Mouse (Mus musculus) erythroid progenitor cell, adult 5-6 weeks (primary cell): Measurements from ENCODE around the gene Olfr606. TPM values are rescaled to one million over a fixed set of nuclear protein-coding genes. Genes with fewer than 3 reads are reported as not detected.
"Not testable (repeated sequence)": the region's sequence is repeated elsewhere in the genome, so short reads cannot be mapped to it uniquely, and the experiment has no call there.

Experiments used
- ATAC-seq: replicated peaks from 2 replicates; pipeline ENCODE4 v1.8.0; 2016; ENCODE audit warnings: moderate number of reproducible peaks, mild to moderate bottlenecking, moderate TSS enrichment, inconsistent platforms; ENCODE audit not compliant: poor library complexity, low FRiP score, severe bottlenecking
- total RNA-seq, 2 experiments: library from RNA; stranded (forward) in 1 of 2; stranded (reverse) in 1 of 2; fragments of 150-400 nt in 1 of 2; fragments of 186-747, 209-891 nt in 1 of 2; gene quantifications; 2 replicates each; pipeline versions ENCODE4 v1.2.3 to v1.2.4; 2015 to 2017; ENCODE audit warnings: low replicate concordance in 2 of 2

The Olfr606 gene
- total RNA-seq (2015; ENCODE audit: low replicate concordance) (not detected in 2 replicates), total RNA-seq (2017; ENCODE audit: low replicate concordance) (not detected in 2 replicates)

GRCm38 (mm10) chr7:103448746-103449145 lies at the start of gene Olfr606:
Gene Olfr606 (plus strand): TSS chr7:103449046.
- no peak for ATAC-seq

- not testable (repeated sequence) for ATAC-seq
These were observed 42.3 kb upstream of the Olfr606 start for GRCm38 (mm10) chr7:103406521-103407055.

- not testable (repeated sequence) for ATAC-seq
These were observed 34.1 kb upstream of the Olfr606 start, which contains the start of gene Usp17lc for GRCm38 (mm10) chr7:103414772-103415171. Gene Usp17lc (plus strand): TSS chr7:103415072.

- ATAC-seq: no peak
These were observed 3.5 kb upstream of the Olfr606 start, which contains the start of gene Olfr605 for GRCm38 (mm10) chr7:103445339-103445738. Gene Olfr605 (minus strand): TSS chr7:103445439.

GRCm38 (mm10) chr7:103460590-103460989 lies 11.7 kb downstream of the Olfr606 start:
- ATAC-seq: no peak

- ATAC-seq: no peak
These were observed 20.7 kb downstream of the Olfr606 start, which contains the start of gene Olfr608 for GRCm38 (mm10) chr7:103469577-103469976. Gene Olfr608 (plus strand): TSS chr7:103469877.

GRCm38 (mm10) chr7:103477106-103477505 lies 28.3 kb downstream of the Olfr606 start:
- ATAC-seq: not testable (repeated sequence)

- ATAC-seq: no peak
These were observed 49.1 kb downstream of the Olfr606 start, which contains the start of gene Olfr609 for GRCm38 (mm10) chr7:103497962-103498361. Gene Olfr609 (minus strand): TSS chr7:103498062.

Other genes starting within 250 kb of the Olfr606 start
- gene Olfr593, start 237.2 kb upstream of the Olfr606 start, total RNA-seq (2015; ENCODE audit: low replicate concordance): not detected in 2 replicates
- not detected in 2 replicates for gene Olfr593, start 237.2 kb upstream of the Olfr606 start, total RNA-seq (2017; ENCODE audit: low replicate concordance)
- gene Olfr594, start 232.1 kb upstream of the Olfr606 start, total RNA-seq (2015; ENCODE audit: low replicate concordance): not detected in 2 replicates
- not detected in 2 replicates for gene Olfr594, start 232.1 kb upstream of the Olfr606 start, total RNA-seq (2017; ENCODE audit: low replicate concordance)
- not detected in 2 replicates for gene Usp17ld, start 196.5 kb upstream of the Olfr606 start, total RNA-seq (2015; ENCODE audit: low replicate concordance)
- gene Usp17ld, start 196.5 kb upstream of the Olfr606 start, total RNA-seq (2017; ENCODE audit: low replicate concordance): 0.90 TPM in 1 of 2 replicates, not detected in the other
- gene Olfr596, start 143.4 kb upstream of the Olfr606 start, total RNA-seq (2015; ENCODE audit: low replicate concordance): not detected in 2 replicates
- not detected in 2 replicates for gene Olfr596, start 143.4 kb upstream of the Olfr606 start, total RNA-seq (2017; ENCODE audit: low replicate concordance)
- gene Olfr597, start 132.7 kb upstream of the Olfr606 start, total RNA-seq (2015; ENCODE audit: low replicate concordance): not detected in 2 replicates
- not detected in 2 replicates for gene Olfr597, start 132.7 kb upstream of the Olfr606 start, total RNA-seq (2017; ENCODE audit: low replicate concordance)
- not detected in 2 replicates for gene Olfr598, start 125.5 kb upstream of the Olfr606 start, total RNA-seq (2015; ENCODE audit: low replicate concordance)
- gene Olfr598, start 125.5 kb upstream of the Olfr606 start, total RNA-seq (2017; ENCODE audit: low replicate concordance): 1.0 TPM in 1 of 2 replicates, not detected in the other
- gene Olfr599, start 113.1 kb upstream of the Olfr606 start, total RNA-seq (2015; ENCODE audit: low replicate concordance): not detected in 2 replicates
- gene Olfr599, start 113.1 kb upstream of the Olfr606 start, total RNA-seq (2017; ENCODE audit: low replicate concordance): not detected in 2 replicates
- not detected in 2 replicates for gene Olfr600, start 99.4 kb upstream of the Olfr606 start, total RNA-seq (2015; ENCODE audit: low replicate concordance)
- not detected in 2 replicates for gene Olfr600, start 99.4 kb upstream of the Olfr606 start, total RNA-seq (2017; ENCODE audit: low replicate concordance)
- gene Olfr601, start 86.4 kb upstream of the Olfr606 start, total RNA-seq (2015; ENCODE audit: low replicate concordance): not detected in 2 replicates
- gene Olfr601, start 86.4 kb upstream of the Olfr606 start, total RNA-seq (2017; ENCODE audit: low replicate concordance): not detected in 2 replicates
- not detected in 2 replicates for gene Olfr603, start 62.9 kb upstream of the Olfr606 start, total RNA-seq (2015; ENCODE audit: low replicate concordance)
- not detected in 2 replicates for gene Olfr603, start 62.9 kb upstream of the Olfr606 start, total RNA-seq (2017; ENCODE audit: low replicate concordance)
- gene Usp17lc, start 34.0 kb upstream of the Olfr606 start, total RNA-seq (2015; ENCODE audit: low replicate concordance): not detected in 2 replicates
- gene Usp17lc, start 34.0 kb upstream of the Olfr606 start, total RNA-seq (2017; ENCODE audit: low replicate concordance): not detected in 2 replicates
- not detected in 2 replicates for gene Olfr605, start 3.6 kb upstream of the Olfr606 start, total RNA-seq (2015; ENCODE audit: low replicate concordance)
- not detected in 2 replicates for gene Olfr605, start 3.6 kb upstream of the Olfr606 start, total RNA-seq (2017; ENCODE audit: low replicate concordance)
- gene Olfr607, start 15.1 kb downstream of the Olfr606 start, total RNA-seq (2015; ENCODE audit: low replicate concordance): not detected in 2 replicates
- not detected in 2 replicates for gene Olfr607, start 15.1 kb downstream of the Olfr606 start, total RNA-seq (2017; ENCODE audit: low replicate concordance)
- gene Olfr608, start 20.8 kb downstream of the Olfr606 start, total RNA-seq (2015; ENCODE audit: low replicate concordance): not detected in 2 replicates
- gene Olfr608, start 20.8 kb downstream of the Olfr606 start, total RNA-seq (2017; ENCODE audit: low replicate concordance): not detected in 2 replicates
- gene Olfr609, start 49.0 kb downstream of the Olfr606 start, total RNA-seq (2015; ENCODE audit: low replicate concordance): not detected in 2 replicates
- gene Olfr609, start 49.0 kb downstream of the Olfr606 start, total RNA-seq (2017; ENCODE audit: low replicate concordance): not detected in 2 replicates
- not detected in 2 replicates for gene Olfr610, start 63.1 kb downstream of the Olfr606 start, total RNA-seq (2015; ENCODE audit: low replicate concordance)
- gene Olfr610, start 63.1 kb downstream of the Olfr606 start, total RNA-seq (2017; ENCODE audit: low replicate concordance): not detected in 2 replicates
- not detected in 2 replicates for gene Olfr611, start 71.8 kb downstream of the Olfr606 start, total RNA-seq (2015; ENCODE audit: low replicate concordance)
- not detected in 2 replicates for gene Olfr611, start 71.8 kb downstream of the Olfr606 start, total RNA-seq (2017; ENCODE audit: low replicate concordance)
- gene Olfr612, start 93.7 kb downstream of the Olfr606 start, total RNA-seq (2015; ENCODE audit: low replicate concordance): not detected in 2 replicates
- not detected in 2 replicates for gene Olfr612, start 93.7 kb downstream of the Olfr606 start, total RNA-seq (2017; ENCODE audit: low replicate concordance)
- not detected in 2 replicates for gene Olfr613, start 99.0 kb downstream of the Olfr606 start, total RNA-seq (2015; ENCODE audit: low replicate concordance)
- not detected in 2 replicates for gene Olfr613, start 99.0 kb downstream of the Olfr606 start, total RNA-seq (2017; ENCODE audit: low replicate concordance)
- not detected in 2 replicates for gene Olfr615, start 107.0 kb downstream of the Olfr606 start, total RNA-seq (2015; ENCODE audit: low replicate concordance)
- not detected in 2 replicates for gene Olfr615, start 107.0 kb downstream of the Olfr606 start, total RNA-seq (2017; ENCODE audit: low replicate concordance)
- not detected in 2 replicates for gene Olfr616, start 120.1 kb downstream of the Olfr606 start, total RNA-seq (2015; ENCODE audit: low replicate concordance)
- not detected in 2 replicates for gene Olfr616, start 120.1 kb downstream of the Olfr606 start, total RNA-seq (2017; ENCODE audit: low replicate concordance)
- gene Olfr617, start 124.0 kb downstream of the Olfr606 start, total RNA-seq (2015; ENCODE audit: low replicate concordance): not detected in 2 replicates
- gene Olfr617, start 124.0 kb downstream of the Olfr606 start, total RNA-seq (2017; ENCODE audit: low replicate concordance): not detected in 2 replicates
- gene Olfr618, start 141.1 kb downstream of the Olfr606 start, total RNA-seq (2015; ENCODE audit: low replicate concordance): not detected in 2 replicates
- gene Olfr618, start 141.1 kb downstream of the Olfr606 start, total RNA-seq (2017; ENCODE audit: low replicate concordance): not detected in 2 replicates
- gene Olfr619, start 151.5 kb downstream of the Olfr606 start, total RNA-seq (2015; ENCODE audit: low replicate concordance): not detected in 2 replicates
- gene Olfr619, start 151.5 kb downstream of the Olfr606 start, total RNA-seq (2017; ENCODE audit: low replicate concordance): not detected in 2 replicates
- gene Olfr620, start 163.5 kb downstream of the Olfr606 start, total RNA-seq (2015; ENCODE audit: low replicate concordance): not detected in 2 replicates
- gene Olfr620, start 163.5 kb downstream of the Olfr606 start, total RNA-seq (2017; ENCODE audit: low replicate concordance): not detected in 2 replicates
- gene Olfr622, start 193.7 kb downstream of the Olfr606 start, total RNA-seq (2015; ENCODE audit: low replicate concordance): not detected in 2 replicates
- not detected in 2 replicates for gene Olfr622, start 193.7 kb downstream of the Olfr606 start, total RNA-seq (2017; ENCODE audit: low replicate concordance)
- gene Olfr623, start 214.7 kb downstream of the Olfr606 start, total RNA-seq (2015; ENCODE audit: low replicate concordance): not detected in 2 replicates
- gene Olfr623, start 214.7 kb downstream of the Olfr606 start, total RNA-seq (2017; ENCODE audit: low replicate concordance): not detected in 2 replicates
- gene Olfr624, start 222.1 kb downstream of the Olfr606 start, total RNA-seq (2015; ENCODE audit: low replicate concordance): not detected in 2 replicates
- under 0.01 and 0.13 TPM in 2 replicates for gene Olfr624, start 222.1 kb downstream of the Olfr606 start, total RNA-seq (2017; ENCODE audit: low replicate concordance)
- gene Olfr625-ps1, start 233.7 kb downstream of the Olfr606 start, total RNA-seq (2015; ENCODE audit: low replicate concordance): not detected in 2 replicates
- not detected in 2 replicates for gene Olfr625-ps1, start 233.7 kb downstream of the Olfr606 start, total RNA-seq (2017; ENCODE audit: low replicate concordance)